Mouse (Mus musculus) midbrain, embryonic 14.5 days (tissue): ENCODE measurements around the gene Pck1. TPM values are rescaled to one million over a fixed set of nuclear protein-coding genes. Genes with fewer than 3 reads are reported as not detected.

Experiments
- polyA plus RNA-seq: library from polyadenylated mRNA; unstranded; fragments of >200 nt; fragmentation: Nextera tagmentation; extraction: Ambion mirVana; gene quantifications from 2 replicates; pipeline ENCODE4 v1.2.1, GENCODE M21; 2014

Pck1 gene
- polyA plus RNA-seq, 1 experiment from 2014 or later: not detected

Other genes with a start within 250 kb of the Pck1 start
- gene Bmp7, start 212.7 kb upstream of the Pck1 start, polyA plus RNA-seq: 3.1 and 13.2 TPM in 2 replicates
- gene Spo11, start 175.3 kb upstream of the Pck1 start, polyA plus RNA-seq: 0.68 TPM in 1 of 2 replicates, not detected in the other
- gene Rae1, start 152.9 kb upstream of the Pck1 start, polyA plus RNA-seq: 115 and 127 TPM in 2 replicates
- 17.1 and 18.8 TPM in 2 replicates for gene Rbm38, start 132.6 kb upstream of the Pck1 start, polyA plus RNA-seq
- not detected in 2 replicates for gene Ctcfl, start 33.5 kb upstream of the Pck1 start, polyA plus RNA-seq
- gene Zbp1, start 65.9 kb downstream of the Pck1 start, polyA plus RNA-seq: 1.7 TPM in 1 of 2 replicates, not detected in the other
- gene Pmepa1, start 123.5 kb downstream of the Pck1 start, polyA plus RNA-seq: 5.7 and 6.4 TPM in 2 replicates